Mouse (Mus musculus) frontal cortex, postnatal 14 days (tissue): ENCODE measurements around the gene Elfn1.

Source experiments
- DNase-seq, 2 experiments: peaks; one replicate each; pipeline ENCODE4 v3.0.0; 2022; ENCODE audit warnings: low spot score in 2 of 2

The Elfn1 gene

DNA sequence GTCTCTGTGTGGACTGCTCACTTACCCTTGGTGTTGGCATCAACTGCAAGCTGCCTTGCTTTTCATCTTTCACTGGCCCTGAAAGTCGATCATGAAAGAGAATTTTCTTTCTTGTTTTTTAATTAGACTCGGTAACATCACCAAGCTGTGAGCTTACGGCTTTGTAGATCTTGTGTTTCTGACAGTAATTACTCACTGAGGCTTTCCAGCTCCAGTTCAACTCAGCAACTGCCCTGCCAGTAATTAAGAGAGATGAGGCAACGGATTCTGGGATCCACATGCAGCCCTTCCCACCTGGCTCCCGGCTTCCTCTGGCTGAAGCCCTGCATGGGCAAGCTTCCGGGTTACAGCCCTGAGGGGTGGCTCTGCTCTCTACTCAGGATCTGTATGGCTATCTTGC lies 115.1 kb downstream of the Elfn1 start:
- DNase-seq: no peak

DNA sequence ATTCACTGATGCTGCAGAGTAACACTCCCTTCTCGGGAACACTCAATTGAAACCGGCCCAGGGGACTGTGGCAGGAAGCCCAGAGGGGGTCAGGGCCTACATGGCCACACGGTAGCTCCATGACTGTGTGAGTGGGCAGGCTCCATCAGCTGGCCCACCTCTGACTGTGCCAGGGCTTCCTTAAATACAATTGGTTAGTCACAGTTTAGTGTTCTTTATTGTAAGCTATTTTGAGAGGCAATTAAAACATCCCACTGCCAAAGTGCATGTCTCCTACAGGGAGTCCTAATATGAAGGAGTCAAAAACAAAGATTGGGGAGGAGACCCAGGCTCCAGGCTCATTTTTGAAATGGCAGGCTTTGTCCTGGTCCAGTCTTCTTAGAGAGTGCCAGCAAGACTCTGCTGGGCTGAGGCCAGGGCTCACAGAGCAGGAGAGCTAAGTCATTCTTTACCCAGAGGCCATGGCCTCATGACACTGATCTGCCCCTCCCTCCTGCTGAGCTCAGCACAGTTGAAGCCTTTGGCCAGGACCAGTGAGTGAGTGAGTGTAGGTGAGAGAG lies 116.3 kb downstream of the Elfn1 start:
- peak; percentile 23 to 36 for DNase-seq
